Mouse (Mus musculus): ENCODE results near the gene Pim2. TPM values are rescaled to one million over a fixed set of nuclear protein-coding genes. Genes with fewer than 3 reads are reported as not detected.
A peak's percentile ranks its signal among the peaks of the same experiment; 100 is the strongest.
"Not testable (repeated sequence)": the region's sequence is repeated elsewhere in the genome, so short reads cannot be mapped to it uniquely, and the experiment has no call there.

Pim2 gene
- polyA plus RNA-seq, 1 experiment from 2014 or later, result 7.6 TPM

- H3K4me3 ChIP-seq, result no peak overlapping the region
- no peak for DNase-seq (ENCODE audit: low spot score)
- H3K36me3 ChIP-seq (replicated peaks), result peaks cover 24% of the 10 kb centered on the region
- no peaks in the 10 kb centered on the region for H3K27me3 ChIP-seq (replicated peaks; ENCODE audit: low read depth, poor library complexity, severe bottlenecking)
- 92% methylated on average over 1 of the region's 1 CpGs for WGBS
- no peaks in the 10 kb centered on the region for H3K9me3 ChIP-seq
- H3K4me1 ChIP-seq, result no peaks in the 10 kb centered on the region
- H3K27ac ChIP-seq (replicated peaks), result no peak overlapping the region
Measured at GRCm38 (mm10) chrX:7867141-7867540, 10.9 kb upstream of the Pim2 start.

- DNase-seq (ENCODE audit: low spot score), result no peak
- Histone ChIP-seq H3K36me3 (replicated peaks) (peaks cover 38% of the 10 kb centered on the region), H3K4me3 (no peak overlapping the region), H3K27ac (replicated peaks) (no peak overlapping the region), H3K9me3 (peaks cover 3% of the 10 kb centered on the region), H3K27me3 (replicated peaks; ENCODE audit: low read depth, poor library complexity, severe bottlenecking) (no peaks in the 10 kb centered on the region), H3K4me1 (no peaks in the 10 kb centered on the region)
- WGBS, result 39% methylated on average over 2 of the region's 2 CpGs
Measured at GRCm38 (mm10) chrX:7868506-7868905, 9.6 kb upstream of the Pim2 start.

GRCm38 (mm10) chrX:7869826-7870225 lies 8.2 kb upstream of the Pim2 start:
- Histone ChIP-seq H3K36me3 (replicated peaks) (peaks cover 50% of the 10 kb centered on the region), H3K27me3 (replicated peaks; ENCODE audit: low read depth, poor library complexity, severe bottlenecking) (no peaks in the 10 kb centered on the region), H3K4me1 (no peaks in the 10 kb centered on the region)

GRCm38 (mm10) chrX:7878495-7878894 lies 433 bp downstream of the Pim2 start:
- peak overlapping the region; percentile 30; the same call in 1 of the 2 replicates for H3K27ac ChIP-seq (replicated peaks)
- DNase-seq (ENCODE audit: low spot score), result peak; percentile 13
- H3K36me3 ChIP-seq (replicated peaks), result peaks cover 16% of the 10 kb centered on the region
- no peaks in the 10 kb centered on the region for H3K27me3 ChIP-seq (replicated peaks; ENCODE audit: low read depth, poor library complexity, severe bottlenecking)
- peaks cover 15% of the 10 kb centered on the region for H3K4me1 ChIP-seq
- 22% methylated on average over 21 of the region's 21 CpGs for WGBS
- peaks cover 2% of the 10 kb centered on the region for H3K9me3 ChIP-seq
- H3K4me3 ChIP-seq, result peak overlapping the region; percentile 63

More at GRCm38 (mm10) chrX:7869826-7870225, 8.2 kb upstream of the Pim2 start:
- Histone ChIP-seq H3K27ac (replicated peaks) (no peak overlapping the region), H3K4me3 (no peak overlapping the region), H3K9me3 (peaks cover 5% of the 10 kb centered on the region)
- WGBS, result 45% methylated on average over 3 of the region's 3 CpGs
- no peak for DNase-seq (ENCODE audit: low spot score)

GRCm38 (mm10) chrX:7879819-7880218 lies 1.8 kb downstream of the Pim2 start:
- DNase-seq (ENCODE audit: low spot score), result peak; percentile 81
- Histone ChIP-seq H3K9me3 (no peaks in the 10 kb centered on the region; the same call in 1 of the 2 replicates), H3K36me3 (replicated peaks) (peaks cover 4% of the 10 kb centered on the region), H3K27me3 (replicated peaks; ENCODE audit: low read depth, poor library complexity, severe bottlenecking) (no peaks in the 10 kb centered on the region), H3K4me3 (peak overlapping the region; percentile 39), H3K27ac (replicated peaks) (no peak overlapping the region), H3K4me1 (peaks cover 17% of the 10 kb centered on the region)
- 18% methylated on average over 11 of the region's 11 CpGs for WGBS

- Histone ChIP-seq H3K9me3 (no peaks in the 10 kb centered on the region; the same call in 1 of the 2 replicates), H3K27me3 (replicated peaks; ENCODE audit: low read depth, poor library complexity, severe bottlenecking) (no peaks in the 10 kb centered on the region), H3K27ac (replicated peaks) (peak within 1 kb of the TSS; percentile 81), H3K36me3 (replicated peaks) (peaks cover 7% of the 10 kb centered on the region), H3K4me3 (peak within 1 kb of the TSS; percentile 68), H3K4me1 (peaks cover 11% of the 10 kb centered on the region)
- whole genome bisulfite sequencing, result 13% methylated on average over 49 of the region's 49 CpGs
- peak; percentile 82 for DNase-seq (ENCODE audit: low spot score)
Measured at GRCm38 (mm10) chrX:7883841-7884567, 5.9 kb downstream of the Pim2 start, which contains the start of gene Slc35a2. Slc35a2 (plus strand) TSS chrX:7884028.

- 36% methylated on average over 13 of the region's 13 CpGs for WGBS
- peaks cover 32% of the 10 kb centered on the region for H3K36me3 ChIP-seq (replicated peaks)
- peak overlapping the region; percentile 86 for H3K27ac ChIP-seq (replicated peaks)
- 0 out of 2 replicates have a peak, but pooled peaks cover 6% of the 10 kb centered on the region for H3K4me1 ChIP-seq
- H3K4me3 ChIP-seq, result peak overlapping the region; percentile 68
- no peaks in the 10 kb centered on the region for H3K9me3 ChIP-seq
- H3K27me3 ChIP-seq (replicated peaks; ENCODE audit: low read depth, poor library complexity, severe bottlenecking), result no peaks in the 10 kb centered on the region
- no peak for DNase-seq (ENCODE audit: low spot score)
Measured at GRCm38 (mm10) chrX:7898211-7898610, 20.1 kb downstream of the Pim2 start.

GRCm38 (mm10) chrX:7898880-7899874 lies 21.1 kb downstream of the Pim2 start, which contains the start of the genes Pqbp1 and Timm17b:
Pqbp1 (minus strand) TSS chrX:7899269.
Timm17b (plus strand) TSS chrX:7899357.
- WGBS, result 15% methylated on average over 62 of the region's 62 CpGs
- H3K9me3 ChIP-seq, result no peaks in the 10 kb centered on the region
- peak within 1 kb of the TSS; percentile 86 for H3K27ac ChIP-seq (replicated peaks)
- H3K4me3 ChIP-seq, result peak within 1 kb of the TSS; percentile 68
- peak; percentile 87 for DNase-seq (ENCODE audit: low spot score)
- H3K36me3 ChIP-seq (replicated peaks), result peaks cover 32% of the 10 kb centered on the region
- 0 out of 2 replicates have a peak, but pooled peaks cover 6% of the 10 kb centered on the region for H3K4me1 ChIP-seq
- H3K27me3 ChIP-seq (replicated peaks; ENCODE audit: low read depth, poor library complexity, severe bottlenecking), result no peaks in the 10 kb centered on the region

GRCm38 (mm10) chrX:7904441-7904840 lies 26.4 kb downstream of the Pim2 start:
- no peak for DNase-seq (ENCODE audit: low spot score)

GRCm38 (mm10) chrX:7907735-7908134 lies 29.7 kb downstream of the Pim2 start, which contains the start of gene Gm10491:
Gm10491 (minus strand) TSS chrX:7907835.
- Histone ChIP-seq H3K4me3 (no peak within 1 kb of the TSS), H3K36me3 (replicated peaks) (peaks cover 35% of the 10 kb centered on the region), H3K9me3 (peaks cover 6% of the 10 kb centered on the region; the same call in 1 of the 2 replicates), H3K27me3 (replicated peaks; ENCODE audit: low read depth, poor library complexity, severe bottlenecking) (no peaks in the 10 kb centered on the region), H3K4me1 (no peaks in the 10 kb centered on the region), H3K27ac (replicated peaks) (no peak within 1 kb of the TSS)
- DNase-seq (ENCODE audit: low spot score), result no peak
- WGBS, result 91% methylated on average over 5 of the region's 5 CpGs

More at GRCm38 (mm10) chrX:7904441-7904840, 26.4 kb downstream of the Pim2 start:
- WGBS, result 94% methylated on average over 5 of the region's 5 CpGs
- no peaks in the 10 kb centered on the region for H3K27me3 ChIP-seq (replicated peaks; ENCODE audit: low read depth, poor library complexity, severe bottlenecking)
- H3K4me1 ChIP-seq, result no peaks in the 10 kb centered on the region
- no peak overlapping the region for H3K27ac ChIP-seq (replicated peaks)
- peaks cover 35% of the 10 kb centered on the region for H3K36me3 ChIP-seq (replicated peaks)
- no peak overlapping the region for H3K4me3 ChIP-seq
- peaks cover 6% of the 10 kb centered on the region; the same call in 1 of the 2 replicates for H3K9me3 ChIP-seq

GRCm38 (mm10) chrX:7909242-7909641 lies 31.2 kb downstream of the Pim2 start, which contains the start of gene Gm10490:
Gm10490 (plus strand) TSS chrX:7909542.
- not testable (repeated sequence) for DNase-seq (ENCODE audit: low spot score); H3K4me1 ChIP-seq; H3K27ac ChIP-seq (replicated peaks); H3K4me3 ChIP-seq; H3K9me3 ChIP-seq; H3K27me3 ChIP-seq (replicated peaks; ENCODE audit: low read depth, poor library complexity, severe bottlenecking)
- H3K36me3 ChIP-seq (replicated peaks), result peaks cover 25% of the 10 kb centered on the region
- 89% methylated on average over 4 of the region's 4 CpGs for WGBS

- Histone ChIP-seq H3K27me3 (replicated peaks; ENCODE audit: low read depth, poor library complexity, severe bottlenecking) (no peaks in the 10 kb centered on the region), H3K4me1 (no peaks in the 10 kb centered on the region), H3K4me3 (no peak overlapping the region), H3K36me3 (replicated peaks) (peaks cover 21% of the 10 kb centered on the region), H3K27ac (replicated peaks) (no peak overlapping the region), H3K9me3 (peaks cover 6% of the 10 kb centered on the region; the same call in 1 of the 2 replicates)
- DNase-seq (ENCODE audit: low spot score), result no peak
- 62% methylated on average over 6 of the region's 6 CpGs for WGBS
Measured at GRCm38 (mm10) chrX:7910473-7910872, 32.4 kb downstream of the Pim2 start.
